Mouse (Mus musculus) layer of hippocampus, adult 11-12 months (tissue): Measurements from ENCODE around the gene Psmb11.

Experiments used
- DNase-seq: peaks from one replicate; pipeline ENCODE4 v3.0.0; 2022; ENCODE audit warnings: low spot score

The Psmb11 gene

DNA sequence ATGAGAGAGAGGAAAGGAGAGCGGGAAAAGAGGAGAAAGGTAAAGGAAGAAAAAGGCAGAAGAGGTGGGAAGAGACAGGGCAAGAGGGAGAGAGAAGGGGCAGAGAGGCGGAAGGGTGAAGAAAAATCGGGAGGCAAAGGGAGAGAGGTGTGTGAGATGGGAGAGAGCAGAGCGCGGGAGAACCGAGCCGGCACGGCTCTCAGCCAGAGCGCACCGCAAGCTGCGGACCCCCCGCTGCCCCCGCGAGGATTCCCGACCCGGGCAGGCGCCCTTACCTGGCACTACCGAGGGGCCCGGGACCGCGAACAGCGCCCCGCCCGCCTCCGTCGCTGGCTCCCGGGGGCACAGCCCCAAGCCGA is 19.7 kb downstream of the Psmb11 start, which contains the start of gene Gm17606:
TSS of gene Gm17606 (plus strand) at position 7 of the 359 bp plus-strand sequence.
- DNase-seq, result no peak

DNA sequence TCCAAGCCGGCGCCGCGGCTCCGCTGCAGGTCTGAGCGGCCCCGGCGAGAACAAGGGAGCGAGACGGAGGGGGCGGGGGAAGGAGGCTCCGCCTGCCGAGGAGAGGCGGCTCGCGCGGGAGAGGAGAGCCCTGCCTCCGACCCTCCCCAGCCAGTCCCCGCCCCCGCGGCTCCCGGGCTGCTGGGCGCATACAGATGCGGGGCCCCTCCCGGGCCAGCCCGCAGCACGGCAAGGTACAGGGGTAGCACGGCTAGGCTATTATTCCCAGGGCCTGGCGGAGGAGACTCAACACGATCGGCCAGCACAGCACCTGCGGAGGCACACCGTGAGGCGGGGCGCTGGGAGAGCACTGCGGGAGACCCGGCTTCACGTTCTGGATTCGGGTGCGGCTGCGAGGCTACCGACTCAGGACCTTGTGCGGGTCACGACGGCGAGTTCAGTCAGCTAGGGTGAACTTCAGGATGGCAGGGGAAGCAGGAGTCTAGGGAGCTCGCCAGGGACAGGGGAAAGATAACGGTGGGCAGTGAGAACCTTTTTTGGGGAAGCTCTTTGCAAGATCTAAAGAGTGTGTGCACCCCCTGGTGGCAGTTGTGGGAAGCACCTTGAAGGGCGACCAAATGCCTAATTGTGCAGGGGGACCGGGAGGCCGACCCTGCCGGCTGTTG is 20.2 kb downstream of the Psmb11 start, which contains the start of gene Cdh24:
TSS of gene Cdh24 (minus strand) at position 60 of the 665 bp plus-strand sequence.
- peak; percentile 89 for DNase-seq

DNA sequence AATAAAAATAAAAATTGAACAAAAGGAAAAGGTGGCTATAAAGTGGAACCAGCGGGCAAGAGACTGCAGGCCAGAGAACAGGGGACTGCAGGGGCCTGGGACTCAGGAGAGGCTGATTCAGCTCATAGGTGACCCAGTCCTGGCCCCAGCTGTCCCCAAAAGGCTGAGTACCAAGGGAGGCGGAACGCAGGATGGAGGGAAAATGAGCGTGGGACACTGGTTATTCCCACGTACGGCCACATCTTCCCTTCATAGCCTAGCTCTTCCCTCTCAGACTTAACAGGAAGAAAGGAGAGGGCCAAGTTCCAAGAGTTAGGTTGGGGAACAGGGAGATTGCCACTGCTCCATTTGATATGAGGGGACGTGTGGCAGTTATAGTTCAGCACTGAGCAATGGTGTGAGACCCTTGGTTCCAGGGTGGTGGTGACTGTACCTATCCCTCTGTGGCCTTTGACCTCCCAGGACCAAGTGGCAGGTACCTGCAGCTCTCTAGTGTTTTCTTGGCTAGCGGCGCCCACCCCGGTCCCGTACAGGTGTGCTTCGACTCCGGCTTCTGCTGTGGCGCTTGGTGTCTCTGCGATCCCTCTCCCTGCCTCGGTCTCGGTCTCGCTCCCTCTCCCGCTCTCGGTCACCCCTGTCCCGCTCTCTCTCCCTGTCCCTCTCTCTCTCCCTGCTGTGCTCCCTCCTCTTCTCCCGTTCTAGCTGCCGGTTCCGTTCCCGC is 21.2 kb downstream of the Psmb11 start:
- no peak for DNase-seq

DNA sequence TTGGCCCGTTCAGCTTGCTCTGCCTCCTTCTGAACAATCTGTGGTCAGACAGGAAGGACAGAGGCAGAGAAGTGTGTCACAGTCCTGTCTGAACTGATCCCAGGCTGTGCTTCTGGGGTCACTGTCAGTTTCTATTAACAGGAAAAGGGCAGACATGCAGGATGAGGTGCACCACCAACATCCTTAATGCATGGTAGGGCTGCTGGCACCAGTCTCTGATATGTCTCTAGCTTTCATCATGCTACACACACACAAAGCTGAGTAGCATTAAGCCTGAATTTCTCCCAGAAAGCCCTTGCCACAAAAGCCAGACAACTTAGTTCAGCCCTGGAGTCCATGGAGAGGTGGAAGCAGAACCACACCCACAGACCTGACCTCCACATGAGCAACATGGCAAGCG is 21.8 kb downstream of the Psmb11 start:
- no peak for DNase-seq

DNA sequence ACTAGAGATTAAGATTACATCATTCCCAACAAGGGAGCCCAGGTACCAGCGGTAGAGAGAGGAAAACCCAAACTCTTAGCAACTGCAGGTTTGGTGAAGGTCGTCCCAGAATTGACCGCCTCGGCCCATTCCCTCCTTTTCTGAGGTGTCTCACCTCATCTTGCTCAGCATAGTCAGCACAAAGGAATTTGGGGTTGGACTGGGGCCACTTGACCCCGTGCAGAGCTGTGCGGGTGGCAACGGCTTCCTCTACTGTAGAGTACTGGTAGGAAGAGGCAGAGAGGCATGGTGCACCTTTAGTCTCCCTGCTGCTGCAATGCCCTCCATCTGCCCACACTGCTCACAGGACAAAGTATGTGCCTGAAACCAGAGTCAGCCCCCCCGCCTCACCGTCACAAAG is 23.1 kb downstream of the Psmb11 start:
- no peak for DNase-seq

DNA sequence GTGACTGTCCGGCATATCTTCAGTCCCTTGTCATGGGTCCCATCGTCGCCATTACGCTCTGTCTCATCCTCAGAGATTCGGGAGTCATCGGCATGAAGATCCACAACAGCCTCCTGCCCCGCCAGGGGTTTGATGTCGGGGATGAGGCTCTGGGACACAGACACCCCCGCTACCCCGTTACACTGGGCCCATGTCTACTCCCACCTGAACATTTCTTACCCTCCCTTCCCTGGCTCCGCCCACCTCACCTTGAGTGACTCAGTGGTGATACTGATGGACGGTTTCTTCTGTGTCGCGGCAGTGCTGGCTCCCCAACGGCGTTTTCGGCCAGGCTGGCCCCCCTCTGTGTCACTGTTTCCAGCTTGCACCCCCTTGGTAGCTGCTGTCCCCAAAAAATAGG is 25.2 kb downstream of the Psmb11 start:
- DNase-seq, result no peak

DNA sequence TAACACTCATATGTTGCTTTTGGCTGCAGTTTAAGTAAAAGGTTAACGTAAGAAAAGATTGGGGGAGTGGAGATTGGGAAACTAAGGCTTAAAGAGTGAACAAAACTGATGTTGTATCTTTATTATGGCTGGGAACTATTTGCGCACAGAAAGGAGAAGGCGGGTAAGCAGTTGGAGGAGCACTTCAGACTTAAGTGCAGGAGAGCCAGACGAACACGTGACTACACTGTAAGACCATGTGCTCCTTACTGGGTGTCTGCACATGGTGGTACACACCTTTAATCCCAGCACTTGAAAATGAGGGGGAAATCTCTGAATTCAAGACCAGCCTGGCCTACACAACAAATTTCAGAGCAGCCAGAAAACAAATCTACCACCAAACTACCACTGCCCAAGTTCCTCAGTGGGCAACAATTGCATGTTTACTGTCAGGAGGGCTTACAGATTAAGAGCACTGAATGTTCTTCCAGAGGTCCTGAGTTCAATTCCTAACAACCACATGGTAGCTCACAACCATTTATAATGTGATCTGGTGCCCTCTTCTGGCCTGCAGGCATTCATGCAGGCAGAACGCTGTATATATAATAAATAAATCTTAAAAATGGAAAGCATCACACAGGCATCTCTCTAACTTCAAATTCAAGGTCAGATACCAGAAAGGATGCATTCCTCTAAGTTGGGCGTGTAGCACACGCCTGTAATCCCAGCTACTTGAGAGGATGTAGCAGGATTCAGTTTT is 25.8 kb downstream of the Psmb11 start:
- DNase-seq, result no peak

DNA sequence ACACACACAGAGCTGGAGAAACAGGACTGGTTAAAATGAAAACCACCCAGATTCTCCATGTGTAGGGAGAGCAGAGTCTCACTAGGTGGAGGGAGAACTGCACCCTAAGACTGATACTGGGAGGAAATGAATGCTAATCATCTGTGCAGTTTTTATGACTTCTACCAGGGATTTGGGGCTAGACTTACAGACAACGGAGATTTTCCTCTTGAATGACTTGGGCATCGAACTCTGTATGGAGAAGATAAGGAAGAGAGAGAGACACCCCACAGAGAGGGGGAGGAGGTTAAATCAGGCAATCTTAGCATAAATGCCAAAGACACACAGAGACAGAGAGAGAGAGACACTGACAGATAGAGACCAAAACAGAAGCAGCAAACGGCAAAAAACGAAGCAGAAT is 26.7 kb downstream of the Psmb11 start:
- DNase-seq, result no peak

DNA sequence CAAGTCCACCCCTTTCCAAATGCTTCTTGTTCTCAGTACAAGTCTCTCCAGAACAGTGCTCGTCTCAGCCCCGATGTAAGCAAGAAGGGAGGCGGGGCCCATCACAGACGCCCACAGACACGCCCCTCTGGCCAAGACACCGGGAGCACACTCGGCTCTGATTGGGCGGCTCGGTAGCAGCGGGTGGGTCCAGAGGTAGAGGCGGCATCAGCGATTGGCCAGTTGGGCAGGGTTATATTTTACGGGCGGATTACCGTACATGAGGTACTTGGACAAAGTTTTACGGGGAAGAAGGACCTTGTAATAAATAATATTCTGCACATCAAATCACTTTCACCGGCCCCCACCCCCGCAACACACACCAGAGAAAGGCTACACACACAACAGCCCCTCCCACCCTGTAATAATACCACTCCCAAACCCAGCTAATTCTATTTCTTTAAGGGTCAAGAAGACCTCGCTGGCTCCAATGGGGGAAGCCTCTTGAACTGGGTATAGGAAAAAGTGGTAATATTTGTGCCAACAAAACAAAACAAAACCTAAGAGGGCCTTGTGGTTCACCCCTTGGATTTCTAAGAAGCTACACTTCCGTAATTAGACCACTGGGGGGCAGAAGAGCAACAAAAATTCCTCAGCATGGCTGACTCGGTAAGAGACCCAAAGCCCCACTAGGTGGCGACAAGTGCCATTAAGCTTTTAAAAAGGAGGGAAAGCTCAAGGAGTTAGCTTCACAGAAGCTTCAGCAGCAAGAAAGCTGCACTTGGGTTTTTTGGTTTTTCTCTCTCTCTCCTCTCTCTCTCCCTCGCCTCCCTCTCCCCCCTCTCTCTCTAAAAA is 29.6 kb downstream of the Psmb11 start:
- peak; percentile 86 for DNase-seq

DNA sequence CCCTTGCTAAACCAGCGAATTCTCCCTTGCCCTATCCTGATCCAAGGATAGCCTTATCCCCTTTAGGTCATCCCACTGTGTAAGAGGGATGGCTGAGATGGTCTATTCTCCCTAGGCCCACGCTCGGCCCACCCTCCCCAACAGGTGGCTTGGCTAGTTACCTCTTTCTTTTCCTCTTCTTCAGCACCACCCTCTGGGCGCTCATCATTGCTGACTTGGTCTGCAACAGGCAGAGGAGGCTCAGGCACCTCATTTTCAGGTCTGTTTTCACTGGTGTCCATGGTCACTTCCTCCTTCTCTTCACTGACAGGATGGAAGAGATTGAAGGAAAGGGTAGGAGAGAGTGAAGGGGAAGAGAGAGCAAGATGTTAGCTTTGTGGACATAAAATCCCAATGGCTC is 30.3 kb downstream of the Psmb11 start:
- DNase-seq, result no peak

DNA sequence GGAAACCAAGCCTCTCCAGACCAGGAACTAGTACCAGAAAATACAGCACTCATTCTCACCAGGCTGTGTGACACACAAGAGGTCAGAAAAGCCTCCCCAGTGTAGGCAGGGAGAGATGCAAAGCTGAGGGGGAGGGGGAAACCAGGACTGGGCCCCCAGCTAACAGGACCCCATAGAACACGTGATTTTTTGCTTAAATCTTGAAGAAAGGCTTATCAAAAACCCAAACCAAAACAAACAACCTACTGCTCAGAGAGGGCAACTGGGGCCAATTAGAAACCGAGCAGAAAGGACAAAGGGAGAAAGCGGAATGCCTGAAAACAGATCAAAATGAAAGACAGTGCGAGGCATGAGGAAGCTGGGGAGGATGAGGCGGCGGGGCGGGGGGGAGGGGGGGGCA is 31.6 kb downstream of the Psmb11 start:
- no peak for DNase-seq

DNA sequence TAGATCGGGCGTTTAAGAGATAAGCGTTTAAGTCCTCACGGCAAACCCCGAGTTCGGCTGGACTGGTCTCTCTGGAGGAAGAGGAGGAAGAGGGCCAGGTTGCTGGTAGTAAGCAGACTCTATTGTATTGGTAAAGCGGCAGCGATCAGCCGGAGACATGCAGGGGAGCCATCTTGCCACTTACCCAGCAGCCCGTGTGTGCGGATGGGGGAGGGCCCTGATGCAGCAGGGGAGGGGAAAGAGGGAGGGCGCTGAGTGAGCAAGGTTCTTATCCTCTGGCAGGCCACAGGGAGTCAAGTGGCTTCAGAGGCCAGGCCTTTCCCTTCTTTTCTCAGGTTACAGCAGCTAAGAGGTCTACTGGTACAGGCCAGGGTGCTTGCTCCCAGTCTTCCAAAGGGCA is 32.3 kb downstream of the Psmb11 start:
- DNase-seq, result peak; percentile 84

DNA sequence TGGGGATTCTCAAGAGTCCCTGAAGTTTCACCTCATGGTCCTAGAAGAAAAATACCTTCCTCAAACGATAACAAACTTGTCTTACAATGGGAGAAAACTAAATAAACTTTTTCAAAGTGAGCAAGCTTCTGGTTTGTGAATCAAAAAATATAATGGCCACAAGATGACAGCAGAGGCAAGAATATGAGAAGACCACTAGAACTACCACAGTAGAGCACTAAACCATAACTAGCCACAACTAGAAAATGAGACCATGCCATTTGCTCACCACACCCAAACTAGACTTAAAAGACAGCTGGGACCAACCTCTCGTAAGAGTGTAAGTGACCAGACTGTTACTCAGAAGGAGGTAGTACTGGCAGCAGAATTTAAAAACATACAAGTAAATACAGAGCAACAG is 38.8 kb downstream of the Psmb11 start:
- DNase-seq, result no peak

DNA sequence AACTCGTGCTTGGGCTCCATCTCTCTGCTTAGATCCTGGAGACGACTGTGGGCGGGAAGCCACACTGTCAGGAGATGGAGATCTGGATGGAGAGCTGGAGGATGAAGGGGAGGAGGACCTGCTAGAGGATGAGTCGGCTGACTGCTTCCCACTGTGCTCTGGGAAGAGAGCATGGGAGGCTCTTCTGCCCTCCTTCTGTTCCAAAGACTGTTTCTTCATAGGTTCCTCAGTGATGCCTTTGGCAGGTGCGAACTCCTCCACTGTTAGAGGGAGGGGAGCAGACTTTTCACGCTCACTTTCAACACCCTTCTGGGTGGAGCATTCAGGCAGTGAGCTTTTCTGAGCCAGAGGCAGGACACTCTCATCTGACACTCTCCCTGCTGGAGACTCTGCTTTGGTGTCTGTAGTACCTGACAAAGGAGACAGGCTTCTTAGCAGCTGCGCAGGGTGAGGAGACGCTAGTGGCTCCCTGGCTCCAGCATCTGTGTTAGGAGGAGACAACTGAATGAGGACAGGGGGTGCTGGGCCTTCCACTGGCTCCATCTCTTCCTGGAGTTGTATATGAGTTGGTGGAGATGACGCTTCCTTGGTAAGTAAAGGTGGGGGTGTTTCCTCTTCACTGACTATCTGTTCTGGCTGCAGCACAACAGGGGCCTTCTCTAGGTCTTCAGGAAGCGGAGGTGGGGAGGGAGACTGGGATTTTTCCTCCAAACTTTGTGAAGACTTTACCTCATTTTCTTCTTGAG is 43.4 kb downstream of the Psmb11 start:
- DNase-seq, result no peak

DNA sequence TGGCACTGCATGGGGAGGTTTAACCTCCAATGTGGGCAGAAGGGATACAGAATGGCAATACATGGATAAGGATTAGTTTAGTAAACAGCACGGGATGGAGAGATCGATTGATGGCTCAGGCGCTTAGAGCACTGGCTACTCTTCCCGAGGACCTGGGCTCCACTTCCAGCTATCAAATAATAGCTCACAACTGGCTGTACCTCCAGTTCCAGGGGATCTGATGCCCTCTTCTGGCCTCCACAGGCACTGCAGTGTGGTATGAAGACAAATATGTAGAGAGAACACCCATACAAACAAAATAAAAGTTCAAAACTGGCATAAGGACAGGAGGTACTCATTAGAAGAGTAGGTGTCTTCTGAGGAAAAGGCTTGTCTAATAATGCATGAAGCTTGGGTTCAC is 48.1 kb downstream of the Psmb11 start:
- DNase-seq, result peak; percentile 46

DNA sequence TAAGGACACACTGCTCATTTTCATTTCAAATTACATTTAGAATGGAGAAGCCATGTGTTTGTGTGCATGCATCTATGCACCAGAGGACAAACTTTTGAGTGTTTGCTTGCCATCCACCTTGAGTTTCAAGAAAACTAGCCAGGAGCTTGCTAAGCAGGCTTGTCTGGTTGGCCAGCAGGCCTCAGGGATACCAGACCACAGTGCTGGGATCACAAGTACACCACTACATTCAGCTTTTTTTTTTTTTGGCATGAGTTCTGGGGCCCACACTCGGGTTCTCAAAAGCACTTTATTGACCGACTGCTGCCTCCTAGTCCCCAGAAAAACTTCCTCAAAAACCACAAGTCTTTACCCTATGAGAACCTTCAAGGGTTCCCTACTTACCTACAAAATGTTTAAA is 53.1 kb downstream of the Psmb11 start:
- DNase-seq, result no peak

DNA sequence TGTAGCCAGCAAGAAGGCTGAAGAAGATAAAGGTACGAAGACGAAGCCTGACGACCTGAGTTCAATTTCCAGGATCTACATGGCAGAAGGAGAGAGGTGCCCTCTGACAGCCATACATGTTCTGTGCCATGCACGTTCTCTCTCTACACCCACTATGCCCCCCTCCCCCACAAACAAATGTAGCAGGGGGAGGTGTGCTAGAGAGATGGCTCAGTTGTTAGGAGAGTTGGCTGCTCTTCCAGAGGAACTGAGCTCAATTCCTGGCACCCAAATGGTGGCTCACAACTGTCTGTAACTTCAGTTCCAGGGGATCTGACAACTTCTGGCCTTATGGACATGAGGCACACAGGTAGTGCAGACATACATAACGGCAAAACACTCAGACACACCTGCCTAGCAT is 55.1 kb downstream of the Psmb11 start:
- DNase-seq, result peak; percentile 28

DNA sequence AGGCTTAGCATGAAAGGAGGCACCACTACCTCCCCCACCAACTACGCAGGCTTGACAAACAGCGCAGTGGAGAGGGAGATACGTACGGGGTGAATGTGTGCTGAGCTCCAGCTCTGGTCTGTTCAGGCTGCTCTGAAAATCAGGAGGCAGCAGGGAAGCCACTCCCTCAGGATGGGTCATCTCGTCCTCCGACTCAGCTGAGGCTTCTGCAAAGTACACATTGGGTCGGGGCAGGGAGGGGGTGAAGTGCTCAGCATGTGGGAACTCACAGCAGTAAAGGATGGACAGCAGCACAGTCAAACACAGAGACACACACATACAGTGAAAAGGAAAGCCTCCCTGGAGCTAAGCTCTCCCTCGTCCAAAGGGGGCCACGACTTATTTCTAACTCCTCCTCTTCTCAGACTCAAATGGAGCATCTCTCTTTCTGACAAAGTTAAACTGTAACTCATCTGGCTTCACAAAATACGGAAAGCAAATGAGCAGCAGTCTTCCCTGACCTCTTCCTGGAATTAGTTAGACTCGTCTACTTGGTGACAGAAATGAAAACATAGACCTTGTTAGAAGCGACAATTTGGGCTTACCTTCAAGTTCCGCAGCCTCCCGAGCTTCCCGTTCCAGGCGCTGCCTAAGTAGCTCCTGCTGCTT is 57.5 kb downstream of the Psmb11 start:
- DNase-seq, result no peak
